Mouse (Mus musculus): Measurements from ENCODE around the gene Kcnab1.
"Not testable (repeated sequence)": the region's sequence is repeated elsewhere in the genome, so short reads cannot be mapped to it uniquely, and the experiment has no call there.

Kcnab1 gene

GRCm38 (mm10) chr3:65365921-65366710, 256.9 kb downstream of the Kcnab1 start:
- no peak for DNase-seq (ENCODE audit: low spot score in 2 of 2)

- DNase-seq (ENCODE audit: low spot score in 2 of 2), result no peak
Measured at GRCm38 (mm10) chr3:65367944-65368343, 258.8 kb downstream of the Kcnab1 start.

DNA sequence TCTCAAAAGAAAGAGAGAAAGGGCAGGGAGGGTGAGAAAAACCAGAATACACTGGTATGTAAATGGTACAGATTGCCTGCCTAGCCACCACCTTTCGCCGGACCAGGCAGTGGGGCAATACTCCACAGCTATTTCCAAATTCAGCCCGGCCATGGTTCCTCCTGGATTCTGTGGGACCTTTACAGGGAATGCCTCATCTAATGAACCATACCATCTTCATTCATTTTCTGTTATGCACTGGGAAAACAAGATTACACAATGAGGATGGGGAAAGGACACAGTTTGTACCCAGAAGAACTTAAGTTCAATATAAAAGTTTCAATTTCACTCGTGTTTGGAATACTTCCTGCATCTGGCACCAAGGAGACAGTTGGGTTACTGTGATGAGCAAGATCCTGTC, 263.4 kb downstream of the Kcnab1 start:
- no peak for DNase-seq (ENCODE audit: low spot score in 2 of 2)

GRCm38 (mm10) chr3:65373594-65374182, 264.5 kb downstream of the Kcnab1 start:
- no peak for DNase-seq (ENCODE audit: low spot score in 2 of 2)

DNA sequence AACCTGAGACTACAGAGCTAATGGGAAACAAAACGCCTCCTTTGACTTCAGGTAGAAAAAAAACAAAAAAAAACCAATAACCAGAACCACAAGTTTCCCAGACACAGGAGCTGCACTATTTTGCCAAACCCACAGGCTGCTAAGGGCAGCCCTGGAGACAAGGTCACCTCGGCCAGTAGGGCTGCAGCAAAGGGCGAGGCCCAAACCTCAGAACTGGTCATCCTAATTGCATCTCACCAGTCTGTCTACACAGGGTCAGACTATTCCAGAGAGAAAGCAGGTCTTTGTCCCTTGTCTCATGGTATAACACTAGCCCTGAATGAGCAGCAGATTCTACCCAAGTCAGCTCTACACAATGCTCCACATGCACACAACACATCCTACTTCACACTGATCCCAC, 265.5 kb downstream of the Kcnab1 start:
- no peak for DNase-seq (ENCODE audit: low spot score in 2 of 2)

GRCm38 (mm10) chr3:65378724-65379123, 269.5 kb downstream of the Kcnab1 start:
- no peak for DNase-seq (ENCODE audit: low spot score in 2 of 2)

GRCm38 (mm10) chr3:65379884-65380539, 270.8 kb downstream of the Kcnab1 start:
- DNase-seq (ENCODE audit: low spot score in 2 of 2), result peak in 1 of 2 experiments; percentile 14

DNA sequence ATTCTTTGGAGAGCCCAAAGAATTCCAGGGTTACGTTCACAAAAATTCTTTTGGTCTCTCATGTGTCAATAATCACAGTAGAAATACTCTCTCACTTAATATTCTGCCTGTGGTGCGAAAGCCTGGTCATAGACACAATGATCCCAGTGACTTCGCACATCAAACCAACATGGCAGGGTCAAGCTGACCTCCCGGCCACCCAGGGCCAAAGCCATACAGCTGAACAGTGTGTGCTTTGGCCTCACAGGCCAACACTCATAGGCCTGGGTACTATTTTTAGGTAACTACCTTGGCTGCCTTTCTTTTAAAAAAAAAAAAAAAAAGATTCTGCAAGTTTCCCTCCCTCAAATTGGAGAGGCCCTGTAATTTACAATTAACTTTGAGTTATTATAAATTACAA, 271.9 kb downstream of the Kcnab1 start:
- DNase-seq (ENCODE audit: low spot score in 2 of 2), result no peak

- DNase-seq (ENCODE audit: low spot score in 2 of 2), result no peak
Measured at GRCm38 (mm10) chr3:65384431-65384830, 275.2 kb downstream of the Kcnab1 start.

- no peak for DNase-seq (ENCODE audit: low spot score in 2 of 2)
Measured at GRCm38 (mm10) chr3:65385771-65386170, 276.6 kb downstream of the Kcnab1 start.

- DNase-seq (ENCODE audit: low spot score in 2 of 2), result no peak
Measured at GRCm38 (mm10) chr3:65391222-65391783, 282.1 kb downstream of the Kcnab1 start.

DNA sequence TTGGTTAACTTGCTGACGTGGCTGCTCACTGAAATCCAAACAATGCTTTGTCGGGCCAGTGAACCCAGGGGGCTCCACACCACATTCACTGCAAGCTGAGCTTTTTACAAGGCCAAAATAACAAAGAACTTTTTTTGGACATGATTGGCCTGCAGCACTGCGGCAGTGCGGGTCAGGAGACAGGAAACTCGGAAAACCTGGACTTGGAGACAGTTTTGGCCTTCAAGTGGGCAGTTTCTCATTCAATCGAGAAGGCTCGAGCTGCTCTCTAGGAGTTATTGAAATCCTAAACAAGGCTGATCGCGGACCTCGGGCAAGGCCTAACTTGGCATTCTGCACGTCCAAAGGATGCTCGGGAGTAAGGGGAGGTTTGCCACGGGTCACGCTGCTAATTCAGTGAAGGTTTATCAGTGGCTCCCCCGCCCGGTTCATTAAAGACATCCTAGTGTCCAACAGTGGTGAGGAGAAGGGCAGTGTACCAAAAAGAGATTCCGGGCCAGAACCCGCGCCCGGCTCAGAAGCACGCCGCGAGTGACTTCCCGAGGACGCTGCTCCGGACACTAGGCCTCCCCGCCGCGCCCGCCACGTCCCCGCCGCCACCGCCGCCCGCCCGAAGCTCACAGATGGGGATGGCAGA, 282.7 kb downstream of the Kcnab1 start:
- no peak for DNase-seq (ENCODE audit: low spot score in 2 of 2)

DNA sequence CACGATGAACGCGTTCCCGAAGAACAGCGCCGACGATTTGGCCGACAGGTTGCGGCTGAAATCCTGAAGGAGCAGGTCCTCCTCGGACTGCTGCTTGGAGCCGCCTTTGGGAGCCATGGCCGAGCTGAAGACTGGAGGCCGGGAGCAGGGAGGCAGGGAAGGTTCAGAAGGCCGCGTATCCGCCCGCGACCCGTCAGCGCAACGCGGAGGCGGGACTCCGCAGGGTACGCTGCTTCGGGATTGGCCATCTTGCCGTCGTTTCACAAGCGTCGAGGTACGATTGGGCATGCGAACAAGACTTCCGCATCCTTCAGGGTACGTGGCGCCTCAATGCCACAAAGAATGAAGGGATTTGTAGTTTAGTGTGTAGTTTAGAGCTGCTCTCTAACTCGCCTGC, 283.2 kb downstream of the Kcnab1 start, which contains the start of gene Ssr3:
Gene Ssr3 (minus strand): TSS at position 203 of the 397 bp plus-strand sequence.
- peak; percentile 94 to 98 for DNase-seq (ENCODE audit: low spot score in 2 of 2)

GRCm38 (mm10) chr3:65395111-65395510, 285.9 kb downstream of the Kcnab1 start:
- not testable (repeated sequence) for DNase-seq (ENCODE audit: low spot score in 2 of 2)

- DNase-seq (ENCODE audit: low spot score in 2 of 2), result no peak
Measured at GRCm38 (mm10) chr3:65396835-65397504, 287.8 kb downstream of the Kcnab1 start.

DNA sequence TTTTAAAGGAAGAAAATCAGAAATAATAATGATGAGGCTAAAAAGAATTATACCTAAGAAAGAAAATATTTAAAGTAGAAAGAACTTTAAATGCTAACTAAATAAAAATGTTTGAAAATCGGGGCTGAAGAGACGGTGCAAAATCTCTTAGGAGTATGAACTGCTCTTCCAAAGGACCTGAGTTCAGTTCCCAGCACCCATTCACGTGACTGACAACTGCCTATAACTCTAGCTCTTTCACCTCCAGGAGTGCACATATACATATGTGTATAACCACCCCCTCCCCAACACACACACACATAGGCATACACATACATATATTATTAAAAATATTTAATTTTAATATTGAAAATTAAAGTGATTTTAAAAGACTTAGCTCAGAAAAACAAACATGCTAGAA, 288.4 kb downstream of the Kcnab1 start:
- no peak for DNase-seq (ENCODE audit: low spot score in 2 of 2)

GRCm38 (mm10) chr3:65405781-65406180, 296.6 kb downstream of the Kcnab1 start:
- no peak for DNase-seq (ENCODE audit: low spot score in 2 of 2)

GRCm38 (mm10) chr3:65407891-65408290, 298.7 kb downstream of the Kcnab1 start:
- no peak for DNase-seq (ENCODE audit: low spot score in 2 of 2)

DNA sequence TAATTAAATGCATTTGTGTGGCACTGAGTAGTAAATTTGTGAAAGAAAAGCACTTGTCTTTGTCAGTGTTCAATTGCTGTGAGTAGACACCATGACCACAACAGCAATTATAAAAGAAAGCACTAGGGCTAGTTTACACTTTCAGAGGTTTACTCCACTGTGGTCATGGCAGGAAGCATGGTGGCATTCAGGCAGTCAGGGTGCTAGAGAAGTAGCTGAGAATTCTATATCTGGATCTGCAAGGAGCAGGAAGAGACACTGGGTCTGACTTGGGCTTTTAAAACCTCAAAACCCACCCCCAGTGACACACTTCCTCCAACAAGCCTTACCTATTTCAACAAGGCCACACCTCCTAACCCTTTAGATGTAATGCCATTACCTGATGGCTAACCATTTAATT, 307.4 kb downstream of the Kcnab1 start:
- DNase-seq (ENCODE audit: low spot score in 2 of 2), result no peak

DNA sequence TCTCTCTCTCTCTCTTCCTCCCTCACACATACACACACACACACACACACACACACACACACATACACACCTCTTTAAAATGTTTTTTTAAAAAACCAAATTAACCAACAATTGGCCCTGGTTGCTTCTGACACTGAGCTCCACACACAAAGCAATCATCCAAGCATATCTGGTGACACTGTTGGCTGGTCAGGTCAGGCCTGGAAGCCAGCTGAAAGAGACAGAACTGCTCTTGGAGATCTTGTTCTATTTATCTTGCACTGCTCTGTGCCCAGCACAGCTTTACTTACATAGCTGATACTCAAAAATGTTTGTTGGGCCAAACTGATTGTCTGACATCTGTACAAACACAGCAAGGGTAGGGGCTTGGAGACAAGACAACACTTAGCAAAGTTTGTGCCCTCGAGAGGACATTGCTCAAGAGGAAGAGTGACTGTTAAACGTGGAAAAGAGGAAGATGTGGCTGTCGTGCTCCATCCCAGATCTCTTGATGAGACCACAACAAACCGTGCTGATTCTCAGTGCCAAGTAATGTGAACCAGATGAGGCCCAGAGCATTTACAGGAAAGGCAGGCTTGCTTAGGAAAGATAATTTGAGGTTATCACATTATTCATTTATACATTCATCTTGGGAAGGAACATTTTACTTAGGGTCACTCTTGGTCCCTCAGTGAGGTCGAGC, 308.9 kb downstream of the Kcnab1 start:
- no peak for DNase-seq (ENCODE audit: low spot score in 2 of 2)

- no peak for DNase-seq (ENCODE audit: low spot score in 2 of 2)
Measured at GRCm38 (mm10) chr3:65419706-65420105, 310.5 kb downstream of the Kcnab1 start.
